Mouse (Mus musculus): ENCODE data around the gene Gm8279.
"Not testable (repeated sequence)": the region's sequence is repeated elsewhere in the genome, so short reads cannot be mapped to it uniquely, and the experiment has no call there.

Gm8279 gene

GRCm38 (mm10) chr14:5131219-5131618, at the start of gene Gm8279:
Gene Gm8279 (plus strand): TSS chr14:5131519.
- not testable (repeated sequence) for DNase-seq (ENCODE audit: low spot score in 2 of 2)

- DNase-seq (ENCODE audit: low spot score in 2 of 2), result not testable (repeated sequence)
Observed at GRCm38 (mm10) chr14:5164235-5164634, 32.9 kb downstream of the Gm8279 start, which contains the start of gene Gm3317. Gene Gm3317 (plus strand): TSS chr14:5164535.

- DNase-seq (ENCODE audit: low spot score in 2 of 2), result not testable (repeated sequence)
Observed at GRCm38 (mm10) chr14:5185493-5185892, 54.2 kb downstream of the Gm8279 start, which contains the start of gene Gm8271. Gene Gm8271 (plus strand): TSS chr14:5185793.

Measured in spleen, postnatal 10 days (tissue).